Mouse (Mus musculus) stomach, postnatal 0 days (tissue): ENCODE data around the gene Asna1.

Experiments
- CTCF ChIP-seq: IDR thresholded peaks from 2 replicates; pipeline ENCODE4 v1.5.1; 2016; ENCODE audit warnings: antibody characterized with exemption, low read depth, mild to moderate bottlenecking, moderate library complexity
- EP300 ChIP-seq: optimal IDR thresholded peaks from 2 replicates; pipeline ENCODE3; 2016; ENCODE audit warnings: antibody characterized with exemption

GRCm38 (mm10) chr8:85027516-85027855 is 2.4 kb upstream of the Asna1 start:
- TF ChIP-seq CTCF: no peak
- TF ChIP-seq EP300: no peak
